Mouse (Mus musculus) forebrain, embryonic 16.5 days (tissue): Measurements from ENCODE around the gene Unc5a. TPM values are rescaled to one million over a fixed set of nuclear protein-coding genes. Genes with fewer than 3 reads are reported as not detected.

Source experiments
- polyA plus RNA-seq: library from polyadenylated mRNA; unstranded; fragments of >200 nt; fragmentation: Nextera tagmentation; extraction: Ambion mirVana; gene quantifications from 2 replicates; pipeline ENCODE4 v1.2.1, GENCODE M21; 2015

Unc5a gene
- polyA plus RNA-seq, 1 experiment from 2014 or later: 18.5 TPM

Other genes starting within 250 kb of the Unc5a start
- 0.16 and 0.25 TPM in 2 replicates for gene Cdhr2, start 247.9 kb upstream of the Unc5a start, polyA plus RNA-seq
- gene Gprin1, start 199.5 kb upstream of the Unc5a start, polyA plus RNA-seq: 6.2 and 7.1 TPM in 2 replicates
- gene Sncb, start 182.8 kb upstream of the Unc5a start, polyA plus RNA-seq: 27.1 and 37.0 TPM in 2 replicates
- gene Eif4e1b, start 165.4 kb upstream of the Unc5a start, polyA plus RNA-seq: not detected in 2 replicates
- 18.6 and 29.7 TPM in 2 replicates for gene Tspan17, start 160.0 kb upstream of the Unc5a start, polyA plus RNA-seq
- gene Hk3, start 72.0 kb downstream of the Unc5a start, polyA plus RNA-seq: 0.82 and 0.83 TPM in 2 replicates
- gene Uimc1, start 150.9 kb downstream of the Unc5a start, polyA plus RNA-seq: 25.7 and 26.2 TPM in 2 replicates
- gene Zfp346, start 155.9 kb downstream of the Unc5a start, polyA plus RNA-seq: 22.7 and 26.3 TPM in 2 replicates
- gene Gm17617, start 184.1 kb downstream of the Unc5a start, polyA plus RNA-seq: not detected in 2 replicates
- gene Fgfr4, start 203.2 kb downstream of the Unc5a start, polyA plus RNA-seq: 0.67 and 1.4 TPM in 2 replicates